Mouse (Mus musculus) liver, postnatal 0 days (tissue): ENCODE measurements at regions not wholly inside any gene's neighbourhood (a gene's known extent, or its start where the extent isn't known, plus 50 kb on each side); places are given as distances from the start of the nearest gene placed in this dataset.

ENCODE experiments used
- CTCF ChIP-seq: sonication (generic); IDR thresholded peaks from 2 replicates; pipeline ENCODE4 v1.5.1; 2016; ENCODE audit warnings: antibody characterized with exemption, low read depth
- EP300 ChIP-seq: IDR thresholded peaks from 2 replicates; pipeline ENCODE4 v1.6.1; 2016; ENCODE audit warnings: antibody characterized with exemption, low read depth, mild to moderate bottlenecking

DNA sequence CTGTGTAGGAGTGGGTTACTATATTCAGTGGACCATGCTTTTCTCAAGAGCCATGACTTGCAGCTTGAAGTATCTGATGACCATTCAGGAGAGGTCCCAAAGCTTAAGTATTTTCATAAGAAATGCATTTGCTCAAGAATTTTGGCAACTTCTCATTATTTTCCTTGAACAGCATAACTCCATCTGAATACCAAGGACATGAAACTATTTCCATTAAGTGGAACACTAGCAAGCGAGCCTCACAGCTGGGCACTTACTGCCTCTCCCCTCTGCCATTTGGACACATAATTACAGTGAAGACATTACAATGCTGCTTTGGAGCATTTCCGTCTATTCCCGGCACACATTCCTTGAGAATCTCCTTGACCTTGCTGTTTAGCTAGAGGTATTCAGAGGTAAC lies 160.6 kb downstream of the Snx13 start:
- TF ChIP-seq CTCF (no peak), EP300 (no peak)
